Mouse (Mus musculus) MEL (cell line): ENCODE data around the gene Srpk3. TPM values are rescaled to one million over a fixed set of nuclear protein-coding genes. Genes with fewer than 3 reads are reported as not detected.

Source experiments
- DNase-seq: peaks from one replicate; pipeline ENCODE4 v3.0.0; 2011; ENCODE audit warnings: low read depth, low spot score
- H3K27ac ChIP-seq: 2 replicates; pipeline ENCODE4 v1.5.1; 2012; ENCODE audit warnings: low read depth, mild to moderate bottlenecking, control low read depth, low read length, moderate library complexity; ENCODE audit not compliant: control insufficient read depth
- H3K27me3 ChIP-seq, 2 experiments: fragments of 150-350 bp in 1 of 2; sonication (generic) in 1 of 2; 2 replicates each; pipeline ENCODE4 v1.6.1; 2012; ENCODE audit warnings: low read length in 2 of 2, mild to moderate bottlenecking in 2 of 2, improper control_type of control experiment in 1 of 2, moderate library complexity in 1 of 2; ENCODE audit not compliant: insufficient read depth in 2 of 2, control insufficient read depth in 1 of 2
- H3K36me3 ChIP-seq, 2 experiments: 2 replicates each; pipeline ENCODE4 v1.6.1; 2012 to 2014; ENCODE audit warnings: low read length in 2 of 2, improper control_type of control experiment in 1 of 2, inconsistent platforms in 1 of 2, mild to moderate bottlenecking in 1 of 2; ENCODE audit not compliant: insufficient read depth in 2 of 2, control insufficient read depth in 1 of 2
- H3K4me1 ChIP-seq, 2 experiments: fragments of 150-350 bp in 1 of 2; sonication (generic) in 1 of 2; 2 replicates each; pipeline ENCODE4 v1.6.1; 2012; ENCODE audit warnings: low read length in 2 of 2, improper control_type of control experiment in 1 of 2, mild to moderate bottlenecking in 1 of 2; ENCODE audit not compliant: insufficient read depth in 2 of 2, control insufficient read depth in 1 of 2
- H3K4me3 ChIP-seq, 2 experiments: fragments of 150-350 bp in 1 of 2; sonication (generic) in 1 of 2; 2 replicates each; pipeline ENCODE4 v1.5.1; 2012; ENCODE audit warnings: low read depth in 2 of 2, low read length in 2 of 2, mild to moderate bottlenecking in 2 of 2, moderate library complexity in 2 of 2, control low read depth in 1 of 2, improper control_type of control experiment in 1 of 2; ENCODE audit not compliant: control insufficient read depth in 1 of 2, insufficient read depth in 1 of 2
- H3K79me2 ChIP-seq: 2 replicates; pipeline ENCODE4 v1.6.1; 2012; ENCODE audit warnings: mild to moderate bottlenecking, low read length, moderate library complexity; ENCODE audit not compliant: control insufficient read depth, poor library complexity, insufficient read depth
- H3K9ac ChIP-seq: 2 replicates; pipeline ENCODE4 v1.6.1; 2012; ENCODE audit warnings: low read depth, mild to moderate bottlenecking, control low read depth, low read length, moderate library complexity; ENCODE audit not compliant: control insufficient read depth, poor library complexity, severe bottlenecking
- H3K9me3 ChIP-seq: fragments of 150-350 bp; sonication (generic); replicated peaks from 2 replicates; pipeline ENCODE4 v1.6.1; 2012; ENCODE audit warnings: mild to moderate bottlenecking, low read length, improper control_type of control experiment, moderate library complexity; ENCODE audit not compliant: insufficient read depth
- BHLHE40 ChIP-seq: IDR thresholded peaks from 2 replicates; pipeline ENCODE4 v1.6.1; 2012; ENCODE audit warnings: low read depth, mild to moderate bottlenecking, inconsistent platforms, low read length, improper control_type of control experiment, borderline replicate concordance
- CHD1 ChIP-seq: IDR thresholded peaks from 2 replicates; pipeline ENCODE4 v1.6.1; 2012; ENCODE audit warnings: low read depth, mild to moderate bottlenecking, inconsistent platforms, low read length, improper control_type of control experiment
- CTCF ChIP-seq, 3 experiments: IDR thresholded peaks in 2 of 3; conservative IDR thresholded peaks in 1 of 3; 2 replicates each; pipeline ENCODE4 v1.5.1; 2011 to 2012; ENCODE audit warnings: low read length in 3 of 3, low read depth in 2 of 3, mild to moderate bottlenecking in 2 of 3, improper control_type of control experiment in 1 of 3, inconsistent platforms in 1 of 3, mixed read lengths in 1 of 3, moderate library complexity in 1 of 3; ENCODE audit not compliant: control insufficient read depth in 1 of 3, insufficient read depth in 1 of 3, poor library complexity in 1 of 3, severe bottlenecking in 1 of 3
- E2F4 ChIP-seq: IDR thresholded peaks from 2 replicates; pipeline ENCODE4 v1.6.1; 2011; ENCODE audit warnings: low read depth, low read length, improper control_type of control experiment, borderline replicate concordance
- MXI1 ChIP-seq: IDR thresholded peaks from 2 replicates; pipeline ENCODE4 v1.6.1; 2011; ENCODE audit warnings: mild to moderate bottlenecking, low read depth, low read length, improper control_type of control experiment
- NRF1 ChIP-seq: IDR thresholded peaks from 2 replicates; pipeline ENCODE4 v1.6.1; 2014; ENCODE audit warnings: low read depth, mild to moderate bottlenecking, inconsistent platforms, low read length, improper control_type of control experiment, moderate library complexity; ENCODE audit not compliant: poor library complexity, insufficient read depth, severe bottlenecking
- RAD21 ChIP-seq: IDR thresholded peaks from 2 replicates; pipeline ENCODE4 v1.6.1; 2011; ENCODE audit warnings: mild to moderate bottlenecking, low read depth, low read length, improper control_type of control experiment
- RCOR1 ChIP-seq: IDR thresholded peaks from 2 replicates; pipeline ENCODE4 v1.6.1; 2012; ENCODE audit warnings: low read depth, mild to moderate bottlenecking, inconsistent platforms, low read length, improper control_type of control experiment
- SIN3A ChIP-seq: IDR thresholded peaks from 2 replicates; pipeline ENCODE4 v1.6.1; 2012; ENCODE audit warnings: low read length, improper control_type of control experiment, inconsistent platforms
- SMC3 ChIP-seq: IDR thresholded peaks from 2 replicates; pipeline ENCODE4 v1.6.1; 2011; ENCODE audit warnings: low read depth, low read length, improper control_type of control experiment
- TAL1 ChIP-seq: IDR thresholded peaks from 2 replicates; pipeline ENCODE4 v1.6.1; 2012; ENCODE audit warnings: mild to moderate bottlenecking, inconsistent platforms, low read length, moderate library complexity, mixed read lengths
- TBP ChIP-seq: IDR thresholded peaks from 2 replicates; pipeline ENCODE4 v1.8.0; 2011; ENCODE audit warnings: low read depth, low read length, improper control_type of control experiment
- USF1 ChIP-seq: IDR thresholded peaks from 2 replicates; pipeline ENCODE4 v1.6.1; 2014; ENCODE audit warnings: low read depth, mild to moderate bottlenecking, inconsistent platforms, low read length, improper control_type of control experiment, moderate library complexity
- ZKSCAN1 ChIP-seq: IDR thresholded peaks from 2 replicates; pipeline ENCODE4 v1.6.1; 2012; ENCODE audit warnings: low read depth, mild to moderate bottlenecking, inconsistent platforms, low read length, improper control_type of control experiment, moderate library complexity
- polyA plus RNA-seq, 2 experiments: library from polyadenylated mRNA; stranded (reverse) in 1 of 2; unstranded in 1 of 2; fragments of >175 nt in 1 of 2; fragments of >200 nt in 1 of 2; gene quantifications; 2 replicates each; pipeline versions ENCODE4 v1.2.1 to v1.2.4; 2012; ENCODE audit warnings: low replicate concordance in 2 of 2, low read depth in 1 of 2; ENCODE audit not compliant: insufficient read length in 2 of 2, insufficient read depth in 1 of 2, missing spikeins in 1 of 2
- total RNA-seq: library from RNA; depleted of rRNA; stranded (reverse); fragments of 300-350 nt; gene quantifications from 2 replicates; pipeline ENCODE4 v1.2.3, GENCODE M21; 2012

The Srpk3 gene
- total and polyA plus RNA-seq, 3 experiments = 0.17 to 0.31 TPM; not detected in 1

- Histone ChIP-seq H3K9ac (no peak overlapping the region), H3K27me3 (no peaks in the 10 kb centered on the region), H3K27ac (no peak overlapping the region), H3K9me3 (no peaks in the 10 kb centered on the region), H3K79me2 (no peaks in the 10 kb centered on the region), H3K4me1 (no peaks in the 10 kb centered on the region), H3K4me3 (no peak overlapping the region), H3K36me3 (no peaks in the 10 kb centered on the region)
- TF ChIP-seq USF1 (no peak), E2F4 (no peak), RCOR1 (no peak), ZKSCAN1 (no peak), TBP (no peak), SIN3A (no peak), MXI1 (no peak), BHLHE40 (no peak), TAL1 (no peak), CHD1 (no peak)
- no peak for DNase-seq
Measured at GRCm38 (mm10) chrX:73744774-73745481, 29.3 kb upstream of the Srpk3 start.

DNA sequence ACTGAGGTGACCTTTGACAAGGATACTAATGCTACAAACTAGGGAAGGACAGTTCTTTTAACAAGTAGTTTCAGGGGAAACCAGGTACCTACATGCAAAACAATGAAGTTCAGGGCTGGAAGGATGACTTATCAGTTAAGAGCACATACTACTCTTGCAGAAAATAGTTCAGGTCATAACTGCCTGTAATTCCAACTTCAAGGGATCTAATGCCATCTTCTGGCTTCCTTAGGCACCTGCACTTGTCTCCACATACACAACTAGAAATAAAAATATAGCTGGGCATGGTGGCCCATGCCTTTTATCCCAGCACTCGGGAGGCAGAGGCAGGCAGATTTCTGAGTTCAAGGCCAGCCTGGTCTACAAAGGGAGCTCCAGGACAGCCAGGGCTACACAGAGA, 25.2 kb upstream of the Srpk3 start:
- no peak overlapping the region for H3K4me3 ChIP-seq
- no peaks in the 10 kb centered on the region for H3K4me1 ChIP-seq
- H3K27me3 ChIP-seq = no peaks in the 10 kb centered on the region
- no peak overlapping the region for H3K9ac ChIP-seq
- no peaks in the 10 kb centered on the region for H3K36me3 ChIP-seq
- H3K9me3 ChIP-seq = no peaks in the 10 kb centered on the region
- peak; percentile 30 for DNase-seq
- peak; percentile 40 for TF ChIP-seq RAD21
- no peak for TF ChIP-seq TAL1
- no peak for TF ChIP-seq NRF1
- peak in 1 of 3 experiments; percentile 36; a peak in 2 of 6 replicates for TF ChIP-seq CTCF (IDR thresholded peaks at IDR 0.05 in 2 of 3, conservative IDR thresholded peaks at IDR 0.05 in 1 of 3; ENCODE audit: control insufficient read depth in 1 of 3, insufficient read depth in 1 of 3, low read depth in 2 of 3, low read length in 3 of 3, poor library complexity in 1 of 3, severe bottlenecking in 1 of 3)
- peak; percentile 37 for TF ChIP-seq SMC3
- H3K79me2 ChIP-seq = no peaks in the 10 kb centered on the region
- H3K27ac ChIP-seq = no peak overlapping the region
